Mouse (Mus musculus) bone marrow macrophage, adult 2 months (primary cell): Measurements from ENCODE around the gene St3gal3.

Source experiments
- CTCF ChIP-seq: IDR thresholded peaks from 2 replicates; pipeline ENCODE4 v1.5.1; 2012; ENCODE audit warnings: low read depth, mild to moderate bottlenecking, low read length, moderate library complexity
- POLR2A ChIP-seq: IDR thresholded peaks from 2 replicates; pipeline ENCODE4 v1.6.1; 2012; ENCODE audit warnings: mild to moderate bottlenecking, low read depth, low read length, borderline replicate concordance

DNA sequence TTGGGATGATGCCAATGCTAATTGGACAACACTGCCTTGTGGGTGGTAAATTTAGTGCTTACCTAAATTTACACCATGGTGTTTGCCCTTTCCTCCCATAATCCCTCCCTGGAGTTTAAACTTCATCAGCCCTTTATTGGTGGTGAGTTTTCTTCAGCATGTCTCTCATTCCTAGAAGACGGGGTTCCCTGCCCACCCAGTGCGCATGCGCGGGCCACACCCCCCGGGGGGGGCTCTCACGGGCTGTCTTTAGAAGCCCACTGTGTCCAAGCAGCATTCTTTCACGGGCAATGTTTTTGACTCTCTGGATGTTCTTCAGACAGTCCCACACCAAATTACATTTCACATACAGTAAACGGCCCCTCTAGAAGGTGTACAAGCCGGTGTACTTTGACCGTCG lies 44.3 kb downstream of the St3gal3 start:
- TF ChIP-seq CTCF: no peak
- no peak for TF ChIP-seq POLR2A
